Mouse (Mus musculus): ENCODE results near the gene Mef2c. TPM values are rescaled to one million over a fixed set of nuclear protein-coding genes. Genes with fewer than 3 reads are reported as not detected.

The Mef2c gene
- polyA plus RNA-seq, 1 experiment from 2014 or later = 18.1 TPM

- no peaks in the 10 kb centered on the region; the same call in 1 of the 2 replicates for H3K27me3 ChIP-seq (replicated peaks; ENCODE audit: low read depth, poor library complexity, severe bottlenecking)
- H3K4me3 ChIP-seq = no peak overlapping the region
- H3K27ac ChIP-seq (replicated peaks) = no peak overlapping the region
- WGBS = 85% methylated on average over 3 of the region's 3 CpGs
- no peaks in the 10 kb centered on the region for H3K9me3 ChIP-seq
- H3K4me1 ChIP-seq = no peaks in the 10 kb centered on the region
- no peak for DNase-seq (ENCODE audit: low spot score)
- H3K36me3 ChIP-seq (replicated peaks) = no peaks in the 10 kb centered on the region
Measured at GRCm38 (mm10) chr13:83649051-83649450, 145.2 kb downstream of the Mef2c start.

- WGBS = 90% methylated on average over 12 of the region's 12 CpGs
- no peaks in the 10 kb centered on the region; the same call in 1 of the 2 replicates for H3K27me3 ChIP-seq (replicated peaks; ENCODE audit: low read depth, poor library complexity, severe bottlenecking)
Measured at GRCm38 (mm10) chr13:83649795-83650476, 146.1 kb downstream of the Mef2c start.

GRCm38 (mm10) chr13:83650807-83651206, 147.0 kb downstream of the Mef2c start:
- WGBS = 84% methylated on average over 3 of the region's 3 CpGs
- H3K4me3 ChIP-seq = no peak overlapping the region
- H3K36me3 ChIP-seq (replicated peaks) = no peaks in the 10 kb centered on the region

More at GRCm38 (mm10) chr13:83649795-83650476, 146.1 kb downstream of the Mef2c start:
- no peak overlapping the region for H3K4me3 ChIP-seq
- no peak overlapping the region for H3K27ac ChIP-seq (replicated peaks)
- no peak for DNase-seq (ENCODE audit: low spot score)
- no peaks in the 10 kb centered on the region for H3K4me1 ChIP-seq
- H3K9me3 ChIP-seq = no peaks in the 10 kb centered on the region
- no peaks in the 10 kb centered on the region for H3K36me3 ChIP-seq (replicated peaks)

GRCm38 (mm10) chr13:83651941-83652548, 148.2 kb downstream of the Mef2c start:
- Histone ChIP-seq H3K27ac (replicated peaks) (no peak overlapping the region), H3K9me3 (no peaks in the 10 kb centered on the region), H3K4me3 (no peak overlapping the region), H3K36me3 (replicated peaks) (no peaks in the 10 kb centered on the region), H3K27me3 (replicated peaks; ENCODE audit: low read depth, poor library complexity, severe bottlenecking) (no peaks in the 10 kb centered on the region; the same call in 1 of the 2 replicates), H3K4me1 (no peaks in the 10 kb centered on the region)
- 81% methylated on average over 7 of the region's 7 CpGs for WGBS
- DNase-seq (ENCODE audit: low spot score) = no peak

More at GRCm38 (mm10) chr13:83650807-83651206, 147.0 kb downstream of the Mef2c start:
- Histone ChIP-seq H3K27ac (replicated peaks) (no peak overlapping the region), H3K27me3 (replicated peaks; ENCODE audit: low read depth, poor library complexity, severe bottlenecking) (no peaks in the 10 kb centered on the region; the same call in 1 of the 2 replicates), H3K9me3 (no peaks in the 10 kb centered on the region), H3K4me1 (no peaks in the 10 kb centered on the region)
- no peak for DNase-seq (ENCODE audit: low spot score)

- 93% methylated on average over 8 of the region's 8 CpGs for WGBS
- Histone ChIP-seq H3K4me1 (no peaks in the 10 kb centered on the region), H3K27ac (replicated peaks) (no peak overlapping the region), H3K27me3 (replicated peaks; ENCODE audit: low read depth, poor library complexity, severe bottlenecking) (no peaks in the 10 kb centered on the region; the same call in 1 of the 2 replicates), H3K9me3 (no peaks in the 10 kb centered on the region), H3K4me3 (no peak overlapping the region), H3K36me3 (replicated peaks) (no peaks in the 10 kb centered on the region)
- no peak for DNase-seq (ENCODE audit: low spot score)
Measured at GRCm38 (mm10) chr13:83652560-83652959, 148.7 kb downstream of the Mef2c start.

- WGBS = 43% methylated on average over 8 of the region's 8 CpGs
- Histone ChIP-seq H3K27me3 (replicated peaks; ENCODE audit: low read depth, poor library complexity, severe bottlenecking) (no peaks in the 10 kb centered on the region; the same call in 1 of the 2 replicates), H3K4me3 (no peak overlapping the region), H3K4me1 (no peaks in the 10 kb centered on the region), H3K9me3 (no peaks in the 10 kb centered on the region), H3K27ac (replicated peaks) (no peak overlapping the region), H3K36me3 (replicated peaks) (no peaks in the 10 kb centered on the region)
- DNase-seq (ENCODE audit: low spot score) = peak; percentile 84
Measured at GRCm38 (mm10) chr13:83654889-83655769, 151.3 kb downstream of the Mef2c start.

GRCm38 (mm10) chr13:83656094-83656493, 152.3 kb downstream of the Mef2c start:
- Histone ChIP-seq H3K4me1 (no peaks in the 10 kb centered on the region), H3K36me3 (replicated peaks) (no peaks in the 10 kb centered on the region), H3K4me3 (no peak overlapping the region), H3K27ac (replicated peaks) (no peak overlapping the region), H3K9me3 (no peaks in the 10 kb centered on the region), H3K27me3 (replicated peaks; ENCODE audit: low read depth, poor library complexity, severe bottlenecking) (no peaks in the 10 kb centered on the region; the same call in 1 of the 2 replicates)
- DNase-seq (ENCODE audit: low spot score) = no peak
- 81% methylated on average over 7 of the region's 7 CpGs for WGBS

- DNase-seq (ENCODE audit: low spot score) = no peak
- 74% methylated on average over 4 of the region's 4 CpGs for WGBS
- H3K36me3 ChIP-seq (replicated peaks) = no peaks in the 10 kb centered on the region
Measured at GRCm38 (mm10) chr13:83656773-83657172, 152.9 kb downstream of the Mef2c start.

GRCm38 (mm10) chr13:83660722-83661121, 156.9 kb downstream of the Mef2c start:
- Histone ChIP-seq H3K4me3 (no peak overlapping the region), H3K27ac (replicated peaks) (no peak overlapping the region), H3K27me3 (replicated peaks; ENCODE audit: low read depth, poor library complexity, severe bottlenecking) (no peaks in the 10 kb centered on the region), H3K36me3 (replicated peaks) (no peaks in the 10 kb centered on the region), H3K9me3 (no peaks in the 10 kb centered on the region), H3K4me1 (no peaks in the 10 kb centered on the region)
- no peak for DNase-seq (ENCODE audit: low spot score)
- 70% methylated on average over 8 of the region's 8 CpGs for WGBS

More at GRCm38 (mm10) chr13:83656773-83657172, 152.9 kb downstream of the Mef2c start:
- no peaks in the 10 kb centered on the region for H3K4me1 ChIP-seq
- no peaks in the 10 kb centered on the region; the same call in 1 of the 2 replicates for H3K27me3 ChIP-seq (replicated peaks; ENCODE audit: low read depth, poor library complexity, severe bottlenecking)
- no peak overlapping the region for H3K4me3 ChIP-seq
- H3K27ac ChIP-seq (replicated peaks) = no peak overlapping the region
- no peaks in the 10 kb centered on the region for H3K9me3 ChIP-seq

- Histone ChIP-seq H3K27me3 (replicated peaks; ENCODE audit: low read depth, poor library complexity, severe bottlenecking) (no peaks in the 10 kb centered on the region), H3K4me3 (no peak overlapping the region), H3K27ac (replicated peaks) (no peak overlapping the region), H3K9me3 (no peaks in the 10 kb centered on the region), H3K4me1 (no peaks in the 10 kb centered on the region), H3K36me3 (replicated peaks) (no peaks in the 10 kb centered on the region)
- WGBS = 70% methylated on average over 7 of the region's 7 CpGs
- no peak for DNase-seq (ENCODE audit: low spot score)
Measured at GRCm38 (mm10) chr13:83661166-83661565, 157.3 kb downstream of the Mef2c start.

- WGBS = 61% methylated on average over 14 of the region's 14 CpGs
- Histone ChIP-seq H3K27me3 (replicated peaks; ENCODE audit: low read depth, poor library complexity, severe bottlenecking) (no peaks in the 10 kb centered on the region), H3K4me3 (no peak overlapping the region), H3K36me3 (replicated peaks) (no peaks in the 10 kb centered on the region), H3K4me1 (no peaks in the 10 kb centered on the region), H3K27ac (replicated peaks) (no peak overlapping the region), H3K9me3 (no peaks in the 10 kb centered on the region)
- DNase-seq (ENCODE audit: low spot score) = no peak
Measured at GRCm38 (mm10) chr13:83662089-83662551, 158.3 kb downstream of the Mef2c start.

- no peaks in the 10 kb centered on the region for H3K4me1 ChIP-seq
- no peaks in the 10 kb centered on the region for H3K9me3 ChIP-seq
- DNase-seq (ENCODE audit: low spot score) = no peak
- H3K36me3 ChIP-seq (replicated peaks) = no peaks in the 10 kb centered on the region
- no peak overlapping the region for H3K27ac ChIP-seq (replicated peaks)
- no peaks in the 10 kb centered on the region for H3K27me3 ChIP-seq (replicated peaks; ENCODE audit: low read depth, poor library complexity, severe bottlenecking)
- H3K4me3 ChIP-seq = no peak overlapping the region
- WGBS = 87% methylated on average over 7 of the region's 7 CpGs
Measured at GRCm38 (mm10) chr13:83666179-83666578, 162.3 kb downstream of the Mef2c start.

Measured in embryonic facial prominence, embryonic 10.5 days (tissue).